Mouse (Mus musculus) midbrain, embryonic 12.5 days (tissue): ENCODE data around the gene Syt3. TPM values are rescaled to one million over a fixed set of nuclear protein-coding genes. Genes with fewer than 3 reads are reported as not detected.

Experiments
- ATAC-seq: fragments of 200-750 bp; cut with Nextera tagmentation; 2 replicates; pipeline ENCODE4 v1.8.0; 2017; ENCODE audit warnings: low read depth, moderate TSS enrichment, moderate library complexity; ENCODE audit not compliant: low FRiP score
- H3K27ac ChIP-seq: fragments of 300-500 bp; sonication (generic); replicated peaks from 2 replicates; pipeline ENCODE4 v1.5.1; 2016; ENCODE audit warnings: mild to moderate bottlenecking
- H3K27me3 ChIP-seq: fragments of 300-500 bp; sonication (generic); 2 replicates; pipeline ENCODE4 v1.6.1; 2016; ENCODE audit warnings: mild to moderate bottlenecking
- H3K36me3 ChIP-seq: fragments of 300-500 bp; sonication (generic); 2 replicates; pipeline ENCODE4 v1.6.1; 2016
- H3K4me1 ChIP-seq: fragments of 300-500 bp; sonication (generic); 2 replicates; pipeline ENCODE4 v1.6.1; 2016
- H3K4me2 ChIP-seq: fragments of 300-500 bp; sonication (generic); replicated peaks from 2 replicates; pipeline ENCODE4 v1.6.1; 2016; ENCODE audit warnings: mild to moderate bottlenecking, moderate library complexity
- H3K4me3 ChIP-seq: fragments of 300-500 bp; sonication (generic); 2 replicates; pipeline ENCODE4 v1.5.1; 2016; ENCODE audit warnings: mild to moderate bottlenecking
- H3K9ac ChIP-seq: fragments of 300-500 bp; sonication (generic); replicated peaks from 2 replicates; pipeline ENCODE4 v1.6.1; 2016; ENCODE audit warnings: mild to moderate bottlenecking, moderate library complexity
- H3K9me3 ChIP-seq: fragments of 300-500 bp; sonication (generic); 2 replicates; pipeline ENCODE4 v1.6.1; 2016; ENCODE audit warnings: mild to moderate bottlenecking
- WGBS: fragments of 180-500 bp; shearing (Covaris S2); methylation state at CpG from one replicate; pipeline ENCODE4 v1.1.7; 2016; 5-methylcytosine and 5-hydroxymethylcytosine counted together
- polyA plus RNA-seq: library from polyadenylated mRNA; unstranded; fragments of >200 nt; fragmentation: Nextera tagmentation; extraction: Ambion mirVana; gene quantifications from 2 replicates; pipeline ENCODE4 v1.2.1, GENCODE M21; 2016

Gene Syt3
- polyA plus RNA-seq, result 5.4 and 6.4 TPM in 2 replicates

DNA sequence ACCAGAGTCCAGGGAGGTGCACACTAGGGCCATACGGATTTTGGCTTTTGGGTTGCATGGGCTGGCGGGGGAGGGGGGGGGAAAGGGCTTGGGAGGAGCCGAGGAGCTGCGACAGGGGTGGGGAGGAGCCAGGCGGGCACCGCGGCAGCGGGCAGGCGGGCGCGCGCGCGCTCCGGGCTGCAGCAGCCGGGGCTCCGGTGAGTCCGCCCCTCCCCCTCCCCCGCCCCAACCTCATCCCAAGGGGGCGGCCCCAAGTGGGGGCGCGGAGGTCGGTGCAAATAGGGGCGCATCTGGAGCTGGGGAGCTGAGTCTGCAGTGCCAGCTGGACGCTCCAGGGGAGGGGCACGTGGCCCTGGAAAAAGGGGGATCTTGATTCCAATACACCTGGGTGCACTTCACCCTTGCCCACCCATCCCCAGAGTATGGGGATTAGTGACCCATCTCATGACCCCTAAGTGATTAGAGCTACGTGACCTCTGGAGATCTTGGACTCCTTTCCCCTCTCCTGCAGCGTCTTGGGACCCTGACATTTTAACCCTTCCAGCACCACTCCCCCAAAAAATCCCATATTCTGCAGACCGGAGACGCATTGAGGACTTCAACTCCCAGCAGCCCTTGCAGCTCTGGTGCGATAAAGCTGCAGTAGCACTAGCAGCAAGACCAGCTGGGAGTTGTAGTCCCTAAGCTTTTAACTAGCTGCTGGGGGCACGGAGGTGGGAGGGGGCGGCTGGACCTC is at the start of gene Syt3:
TSS of gene Syt3 (plus strand) at position 123 of the 736 bp plus-strand sequence.
- Histone ChIP-seq H3K27ac (peak within 1 kb of the TSS; percentile 44), H3K27me3 (peaks cover 11% of the 10 kb centered on the region), H3K9me3 (no peaks in the 10 kb centered on the region), H3K9ac (peak within 1 kb of the TSS; percentile 63), H3K4me3 (peak within 1 kb of the TSS; percentile 49), H3K36me3 (no peaks in the 10 kb centered on the region), H3K4me1 (peaks cover 14% of the 10 kb centered on the region), H3K4me2 (peak within 1 kb of the TSS; percentile 78)
- ATAC-seq, result peak; percentile 89
- under 1% methylated on average over 16 of the region's 33 CpGs for WGBS

DNA sequence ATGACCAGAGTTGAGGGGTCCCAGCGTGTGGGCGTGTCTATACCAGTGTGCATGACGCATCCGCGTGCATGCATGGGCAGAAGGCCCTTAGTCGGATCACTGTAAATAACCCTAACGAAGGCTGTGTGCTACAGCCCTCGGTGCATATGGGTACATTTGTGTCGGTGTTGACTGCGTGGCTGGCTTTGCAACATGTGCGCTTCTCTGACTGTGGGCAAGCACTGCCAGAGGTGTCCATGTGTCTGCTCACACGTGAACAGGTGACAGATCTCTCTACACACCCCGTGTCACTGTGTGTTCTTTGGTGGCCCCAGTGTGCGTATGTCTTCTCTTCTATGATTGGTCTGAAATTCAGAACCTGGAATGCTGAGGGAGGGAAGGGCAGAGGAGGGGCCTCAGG is 49.8 kb upstream of the Syt3 start:
- Histone ChIP-seq H3K9ac (no peak overlapping the region), H3K4me1 (peaks cover 13% of the 10 kb centered on the region; the same call in 1 of the 2 replicates), H3K36me3 (peaks cover 7% of the 10 kb centered on the region; the same call in 1 of the 2 replicates), H3K27ac (no peak overlapping the region), H3K27me3 (peaks cover 61% of the 10 kb centered on the region), H3K4me2 (no peak overlapping the region), H3K4me3 (no peak overlapping the region), H3K9me3 (no peaks in the 10 kb centered on the region)
- WGBS, result 80% methylated on average over 14 of the region's 14 CpGs
- ATAC-seq, result no peak

DNA sequence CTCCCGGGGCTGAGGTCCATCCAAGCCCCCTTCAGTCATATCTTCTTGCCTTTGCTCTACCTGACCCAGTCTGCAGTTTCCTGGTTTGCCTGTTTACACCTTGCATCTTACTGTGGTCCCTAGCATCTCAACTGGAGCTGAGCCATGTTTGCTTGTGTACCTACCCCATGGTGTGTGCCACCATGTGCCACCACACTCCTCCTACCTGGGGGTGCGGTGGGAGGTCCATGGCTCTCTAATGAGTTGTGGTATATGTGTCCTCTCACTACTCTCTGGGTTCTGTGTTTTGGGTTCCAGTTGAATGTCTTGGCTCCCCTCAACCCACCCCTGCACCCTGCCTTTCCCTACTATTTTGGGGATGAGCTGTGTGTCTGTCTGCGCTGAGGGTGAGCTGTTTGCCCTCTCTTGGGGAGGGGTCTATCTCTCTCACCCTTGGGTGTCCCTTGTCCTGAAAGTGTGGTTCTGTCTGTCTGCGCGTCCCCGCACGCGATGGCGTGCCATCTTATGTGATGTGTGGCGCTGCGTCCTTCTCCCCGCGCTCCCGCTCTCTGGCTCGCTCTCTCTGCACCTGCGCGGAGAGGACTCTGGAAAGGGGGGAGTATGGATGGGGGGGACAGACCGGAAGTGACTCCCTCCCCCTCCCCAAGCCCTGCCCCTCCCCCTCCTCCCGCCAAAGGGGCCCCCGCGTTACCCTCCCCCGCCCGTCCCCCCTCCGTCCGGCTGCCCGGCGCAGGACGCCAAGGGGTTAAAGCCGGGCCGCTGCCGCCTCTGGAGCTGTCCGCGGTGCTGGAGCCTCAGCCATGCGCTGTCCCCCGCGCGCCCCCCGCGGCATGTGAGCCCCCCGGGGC is 48.6 kb upstream of the Syt3 start:
- Histone ChIP-seq H3K9ac (peak overlapping the region; percentile 79), H3K4me1 (peaks cover 13% of the 10 kb centered on the region; the same call in 1 of the 2 replicates), H3K4me2 (peak overlapping the region; percentile 81), H3K9me3 (no peaks in the 10 kb centered on the region), H3K36me3 (peaks cover 7% of the 10 kb centered on the region; the same call in 1 of the 2 replicates), H3K27me3 (peaks cover 72% of the 10 kb centered on the region), H3K27ac (peak overlapping the region; percentile 80), H3K4me3 (peak overlapping the region; percentile 65)
- 6% methylated on average over 17 of the region's 40 CpGs for WGBS
- ATAC-seq, result peak; percentile 73

DNA sequence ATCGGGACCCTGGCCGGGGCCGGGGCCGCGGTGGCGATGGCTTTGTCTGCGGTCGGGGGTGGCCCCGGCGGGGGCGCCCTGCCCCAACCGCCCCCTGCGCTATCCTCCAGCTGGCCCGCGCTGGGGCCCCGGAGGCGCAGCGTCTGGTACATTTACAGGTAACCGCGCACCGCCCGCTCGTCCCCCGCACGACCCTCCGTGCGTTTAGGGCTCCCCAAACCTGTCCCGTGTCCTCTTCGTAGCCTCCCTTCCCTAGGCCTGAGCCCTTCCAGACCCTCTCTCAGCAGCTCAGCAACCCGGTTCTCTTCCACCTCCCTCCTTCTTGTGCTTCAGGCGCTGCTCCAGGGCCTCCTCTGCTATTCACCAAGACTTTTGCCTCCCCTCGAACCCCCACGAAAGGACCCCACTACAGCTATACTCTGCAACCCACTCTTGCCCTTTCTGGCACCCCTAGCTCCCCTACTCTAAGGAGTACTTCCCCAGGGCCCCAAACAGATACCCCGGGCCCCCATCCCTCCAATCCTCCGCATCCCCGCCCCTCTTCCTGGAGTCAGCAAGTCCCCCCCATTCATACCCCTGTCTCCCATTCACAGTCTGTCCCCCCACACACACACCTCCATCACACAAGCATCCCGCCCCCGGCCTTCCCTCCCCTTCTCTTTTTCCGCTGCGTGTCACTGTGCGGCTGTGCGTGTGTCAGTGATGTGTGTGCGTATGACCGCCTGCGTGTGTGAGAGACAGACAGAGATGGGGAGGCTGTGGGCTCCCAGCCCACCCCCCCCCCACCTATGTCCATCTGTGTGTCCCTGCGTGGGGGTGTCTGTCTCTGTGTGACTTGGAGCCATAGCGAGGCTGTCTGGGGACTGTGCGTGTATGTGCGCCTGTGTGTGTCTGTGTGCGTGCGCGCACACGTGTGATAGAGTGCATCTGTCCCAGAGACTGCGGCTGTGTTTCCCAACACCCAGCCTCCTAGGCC is 47.6 kb upstream of the Syt3 start:
- H3K9ac ChIP-seq, result peak overlapping the region; percentile 79
- ATAC-seq, result peak; percentile 55; the same call in 1 of the 2 replicates
- H3K36me3 ChIP-seq, result peaks cover 7% of the 10 kb centered on the region; the same call in 1 of the 2 replicates
- no peaks in the 10 kb centered on the region for H3K9me3 ChIP-seq
- peak overlapping the region; percentile 80 for H3K27ac ChIP-seq
- 1% methylated on average over 42 of the region's 54 CpGs for WGBS
- peak overlapping the region; percentile 81 for H3K4me2 ChIP-seq
- H3K4me1 ChIP-seq, result peaks cover 13% of the 10 kb centered on the region; the same call in 1 of the 2 replicates
- H3K27me3 ChIP-seq, result peaks cover 76% of the 10 kb centered on the region
- peak overlapping the region; percentile 65 for H3K4me3 ChIP-seq

DNA sequence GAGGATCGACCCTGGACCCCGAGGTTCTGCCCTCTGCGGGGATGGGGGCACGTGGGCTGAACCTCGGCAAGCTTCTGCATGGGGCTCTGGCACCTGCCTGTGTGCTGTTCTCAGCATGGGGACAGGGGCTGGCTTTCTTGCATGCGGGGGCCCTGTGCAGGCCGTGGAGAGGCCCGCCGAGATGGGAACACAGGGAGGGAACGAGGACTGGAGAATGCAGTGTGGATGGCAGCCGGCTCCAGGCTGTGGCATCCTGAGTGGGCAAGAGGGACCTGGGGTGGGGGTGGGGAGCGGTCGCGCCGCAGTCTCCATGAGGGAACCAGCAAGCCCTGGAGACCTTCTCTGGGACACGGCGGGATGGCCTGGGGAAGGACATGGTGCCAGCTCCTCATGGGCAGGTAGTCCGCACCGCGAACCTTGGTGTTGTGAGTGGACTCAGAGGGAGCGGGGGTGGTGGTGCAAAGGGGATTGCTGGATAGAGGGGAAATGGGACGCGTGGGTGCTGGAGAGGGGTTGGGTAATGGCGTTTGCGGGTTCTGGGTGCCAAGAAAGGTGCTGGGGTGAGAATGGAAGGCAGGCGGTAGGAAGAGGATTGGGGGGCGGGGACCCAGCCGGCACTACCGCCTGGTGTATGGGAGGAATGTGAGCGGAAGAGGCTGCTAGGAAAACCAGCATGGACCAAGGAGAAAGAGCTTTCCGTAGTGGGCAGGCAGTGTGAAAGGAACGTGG is 46.6 kb upstream of the Syt3 start:
- Histone ChIP-seq H3K4me1 (peaks cover 13% of the 10 kb centered on the region; the same call in 1 of the 2 replicates), H3K9ac (peak overlapping the region; percentile 79), H3K27ac (no peak overlapping the region), H3K4me2 (peak overlapping the region; percentile 81), H3K4me3 (peak overlapping the region; percentile 65), H3K36me3 (peaks cover 7% of the 10 kb centered on the region; the same call in 1 of the 2 replicates), H3K27me3 (peaks cover 76% of the 10 kb centered on the region), H3K9me3 (no peaks in the 10 kb centered on the region)
- ATAC-seq, result no peak
- WGBS, result 3% methylated on average over 32 of the region's 32 CpGs

DNA sequence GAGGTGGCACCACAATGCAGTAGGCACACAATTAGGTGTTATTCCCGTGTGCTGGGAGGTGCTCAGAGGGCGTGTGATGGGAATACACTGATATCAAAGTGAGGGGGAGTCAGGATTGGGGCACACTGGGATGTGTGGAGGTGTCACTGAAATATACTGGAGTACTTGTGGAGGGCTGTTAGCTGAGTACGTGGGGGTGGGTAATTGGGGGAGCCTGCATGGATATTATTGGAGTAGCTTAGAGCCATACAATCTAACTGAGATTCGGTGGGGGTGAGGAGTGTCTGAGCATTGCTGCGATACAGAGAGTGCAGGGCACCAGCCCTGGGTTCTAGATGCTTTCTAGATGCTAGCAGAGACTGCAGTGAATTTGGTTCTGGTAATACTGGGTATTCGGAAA is 43.7 kb upstream of the Syt3 start:
- no peak overlapping the region for H3K9ac ChIP-seq
- ATAC-seq, result no peak
- peaks cover 10% of the 10 kb centered on the region; the same call in 1 of the 2 replicates for H3K4me1 ChIP-seq
- H3K9me3 ChIP-seq, result no peaks in the 10 kb centered on the region
- H3K4me3 ChIP-seq, result no peak overlapping the region
- peaks cover 54% of the 10 kb centered on the region for H3K27me3 ChIP-seq
- peaks cover 20% of the 10 kb centered on the region for H3K36me3 ChIP-seq
- no peak overlapping the region for H3K4me2 ChIP-seq
- no peak overlapping the region for H3K27ac ChIP-seq
- WGBS, result 77% methylated on average over 6 of the region's 6 CpGs

DNA sequence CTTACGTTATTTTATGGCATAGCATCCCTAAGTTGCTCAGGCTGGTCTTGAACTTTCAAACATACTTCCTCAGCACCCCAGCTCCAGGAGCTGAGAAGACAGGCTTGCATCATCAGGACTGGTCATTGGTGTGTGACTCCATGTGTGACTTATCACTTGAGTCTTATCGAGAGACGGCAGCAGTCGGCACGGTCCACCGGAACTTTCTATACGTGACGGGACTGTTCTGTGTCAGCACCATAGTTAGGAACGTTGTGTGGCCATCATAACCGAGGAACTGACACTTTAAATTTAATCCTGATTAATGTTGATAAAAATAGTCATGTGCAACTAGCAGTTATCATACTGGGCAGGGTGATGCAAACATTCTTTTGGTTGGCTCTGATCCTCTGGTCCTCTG is 42.8 kb upstream of the Syt3 start:
- no peak overlapping the region for H3K4me2 ChIP-seq
- no peak overlapping the region for H3K9ac ChIP-seq
- H3K36me3 ChIP-seq, result peaks cover 29% of the 10 kb centered on the region
- no peak overlapping the region for H3K4me3 ChIP-seq
- H3K4me1 ChIP-seq, result peaks cover 2% of the 10 kb centered on the region; the same call in 1 of the 2 replicates
- H3K27me3 ChIP-seq, result peaks cover 45% of the 10 kb centered on the region
- H3K27ac ChIP-seq, result no peak overlapping the region
- no peaks in the 10 kb centered on the region for H3K9me3 ChIP-seq
- no peak for ATAC-seq
- WGBS, result 90% methylated on average over 10 of the region's 10 CpGs

DNA sequence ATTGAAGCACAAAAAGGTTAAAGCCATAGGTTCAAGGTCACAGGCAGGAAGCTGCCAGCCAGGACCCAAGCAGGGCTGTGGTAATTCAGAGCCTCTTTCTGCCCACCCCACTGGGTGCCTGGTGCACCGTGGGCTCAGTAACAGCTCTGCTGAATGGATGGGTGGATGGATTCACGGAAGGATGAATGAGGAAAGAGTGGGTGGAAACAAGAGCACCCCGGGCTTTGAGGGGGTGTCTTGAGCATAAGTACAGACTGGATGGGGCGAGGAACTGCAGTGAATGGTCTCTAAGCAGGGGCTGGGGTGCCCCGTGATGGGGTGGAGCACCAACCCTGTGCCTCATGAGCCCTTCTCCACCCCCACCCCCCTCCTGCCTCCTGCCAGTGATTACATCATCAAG is 42.2 kb upstream of the Syt3 start:
- 75% methylated on average over 5 of the region's 5 CpGs for WGBS
- Histone ChIP-seq H3K4me3 (no peak overlapping the region), H3K9me3 (no peaks in the 10 kb centered on the region), H3K4me2 (no peak overlapping the region), H3K36me3 (peaks cover 32% of the 10 kb centered on the region), H3K9ac (no peak overlapping the region), H3K4me1 (peaks cover 2% of the 10 kb centered on the region; the same call in 1 of the 2 replicates), H3K27me3 (peaks cover 39% of the 10 kb centered on the region), H3K27ac (no peak overlapping the region)
- ATAC-seq, result no peak

DNA sequence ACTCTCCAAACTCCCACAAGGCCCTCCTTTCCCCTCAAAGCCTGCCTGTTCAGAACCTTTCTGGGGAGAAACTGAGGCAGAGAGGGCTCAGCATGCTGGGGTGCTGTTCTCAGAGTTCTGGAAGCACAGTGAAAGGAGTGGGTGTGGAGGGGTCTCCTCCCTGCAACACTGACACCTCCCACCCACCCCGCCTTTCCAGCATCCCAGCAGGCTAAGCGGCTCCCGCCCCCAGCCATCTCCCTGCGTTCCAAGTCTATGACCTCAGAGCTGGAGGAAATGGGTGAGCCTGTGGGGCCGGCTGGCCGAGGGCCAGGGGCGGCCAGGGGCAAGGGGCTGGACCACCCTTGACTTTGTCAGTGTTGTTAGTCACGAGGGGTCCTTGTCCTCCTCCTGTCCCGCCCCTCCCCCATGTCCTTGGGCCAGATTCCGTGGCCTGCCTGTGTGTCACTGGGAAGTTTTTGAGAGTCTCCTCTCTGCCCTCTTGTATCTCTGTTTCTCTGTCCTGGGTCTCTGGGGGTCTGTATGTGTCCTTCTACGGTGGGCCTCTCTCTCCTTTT is 40.4 kb upstream of the Syt3 start:
- H3K4me2 ChIP-seq, result no peak overlapping the region
- no peak overlapping the region for H3K4me3 ChIP-seq
- H3K4me1 ChIP-seq, result no peaks in the 10 kb centered on the region
- H3K27me3 ChIP-seq, result peaks cover 27% of the 10 kb centered on the region
- H3K27ac ChIP-seq, result no peak overlapping the region
- H3K36me3 ChIP-seq, result peaks cover 32% of the 10 kb centered on the region
- no peaks in the 10 kb centered on the region for H3K9me3 ChIP-seq
- 30% methylated on average over 11 of the region's 11 CpGs for WGBS
- H3K9ac ChIP-seq, result no peak overlapping the region
- ATAC-seq, result no peak

DNA sequence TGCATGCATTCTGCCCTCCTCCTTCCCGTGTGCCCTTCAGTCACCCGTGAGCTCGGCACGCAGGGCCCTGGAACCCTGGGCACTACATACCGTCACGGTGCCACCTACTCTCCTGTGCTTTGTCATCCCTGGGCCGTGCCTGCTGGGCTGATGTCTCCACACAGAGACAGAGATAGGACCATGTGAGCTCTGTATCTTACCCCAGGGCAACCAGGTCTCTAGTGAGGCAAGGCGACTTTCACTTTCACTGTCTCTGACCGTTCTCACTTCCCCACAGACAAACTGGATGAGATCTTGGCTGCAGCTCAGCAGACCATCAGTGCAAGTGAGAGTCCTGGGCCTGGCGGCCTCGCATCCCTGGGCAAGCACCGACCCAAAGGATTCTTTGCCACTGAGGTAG is 39.3 kb upstream of the Syt3 start:
- ATAC-seq, result no peak
- no peak overlapping the region for H3K27ac ChIP-seq
- H3K36me3 ChIP-seq, result peaks cover 32% of the 10 kb centered on the region
- H3K9ac ChIP-seq, result no peak overlapping the region
- H3K27me3 ChIP-seq, result peaks cover 27% of the 10 kb centered on the region
- 78% methylated on average over 12 of the region's 12 CpGs for WGBS
- H3K4me2 ChIP-seq, result no peak overlapping the region
- no peaks in the 10 kb centered on the region for H3K9me3 ChIP-seq
- no peak overlapping the region for H3K4me3 ChIP-seq
- no peaks in the 10 kb centered on the region for H3K4me1 ChIP-seq
